ENCODE assay signal across 10 mouse cellular contexts in the genomic region with DNA sequence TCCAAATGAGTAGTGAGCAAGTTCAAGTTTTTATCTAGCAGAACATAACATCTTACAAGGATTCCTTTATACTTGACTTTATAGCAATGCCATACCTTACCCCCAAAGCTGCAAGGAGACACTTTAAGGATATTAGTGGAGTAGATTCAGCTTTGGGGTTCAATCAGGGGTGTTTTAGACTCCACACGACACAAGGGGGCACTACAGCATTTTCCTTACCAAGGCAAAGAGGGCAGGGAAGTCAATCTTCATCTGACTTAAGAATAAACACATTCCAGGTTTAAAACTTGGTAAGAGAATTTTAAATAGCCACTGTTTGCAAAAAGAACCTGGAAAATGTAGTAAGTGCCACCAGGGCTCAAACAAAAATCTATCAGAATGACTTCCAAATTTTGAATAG. TPM values are rescaled to one million over a fixed set of nuclear protein-coding genes. Genes with fewer than 3 reads are reported as not detected.
A peak's percentile ranks its signal among the peaks of the same experiment; 100 is the strongest.
DNase-seq lines count a peak whose midpoint lies in the region; ATAC-seq and TF ChIP-seq lines count a peak whose summit lies in the region.
"Had no signal": no experiment of that assay in that cellular context is flagged by ENCODE, and none has a peak within 500 bp of the region (broad histone marks: within the 10 kb centered on the region; RNA-seq: fewer than 3 reads in every experiment).

No protein-coding gene starts in this region.

- H3K27ac ChIP-seq in intestine, postnatal 0 days (ENCODE audit: low read depth, low read length): no peak overlapping the region
- no peak overlapping the region for H3K27ac ChIP-seq in intestine, embryonic 16.5 days (ENCODE audit: low read length)
- H3K27ac ChIP-seq in embryonic facial prominence, embryonic 10.5 days (replicated peaks): no peak overlapping the region
- H3K27ac ChIP-seq: liver, embryonic 13.5 days; neural tube, embryonic 13.5 days had no signal

- ATAC-seq in intestine, postnatal 0 days: no peak
- no peak for ATAC-seq in intestine, embryonic 16.5 days
- no peak for ATAC-seq in megakaryocyte, adult 5-6 weeks (ENCODE audit: poor library complexity, severe bottlenecking)

- 10% methylated on average over 1 of the region's 1 CpGs for WGBS in intestine, postnatal 0 days
- WGBS in intestine, embryonic 16.5 days: 3% methylated on average over 1 of the region's 1 CpGs
- WGBS in embryonic facial prominence, embryonic 10.5 days: 14% methylated on average over 1 of the region's 1 CpGs

- no peaks in the 10 kb centered on the region for H3K4me1 ChIP-seq in intestine, postnatal 0 days (replicated peaks; ENCODE audit: control insufficient read depth, insufficient read depth, low read length)
- H3K4me1 ChIP-seq in intestine, embryonic 16.5 days (ENCODE audit: control insufficient read depth, insufficient read depth, low read length): no peaks in the 10 kb centered on the region
- H3K4me1 ChIP-seq in embryonic facial prominence, embryonic 10.5 days: peaks cover 6% of the 10 kb centered on the region; the same call in 1 of the 2 replicates
- H3K4me1 ChIP-seq: liver, embryonic 13.5 days; neural tube, embryonic 13.5 days had no signal

- H3K27me3 ChIP-seq in intestine, postnatal 0 days (replicated peaks; ENCODE audit: control insufficient read depth, insufficient read depth, low read length): no peaks in the 10 kb centered on the region
- H3K27me3 ChIP-seq in intestine, embryonic 16.5 days (replicated peaks; ENCODE audit: control insufficient read depth, insufficient read depth, low read length): no peaks in the 10 kb centered on the region
- H3K27me3 ChIP-seq in embryonic facial prominence, embryonic 10.5 days (replicated peaks; ENCODE audit: low read depth, poor library complexity, severe bottlenecking): no peaks in the 10 kb centered on the region
- H3K27me3 ChIP-seq: liver, embryonic 13.5 days; neural tube, embryonic 13.5 days had no signal

- H3K9me3 ChIP-seq in intestine, postnatal 0 days (ENCODE audit: control insufficient read depth): no peaks in the 10 kb centered on the region
- H3K9me3 ChIP-seq in intestine, embryonic 16.5 days (ENCODE audit: control insufficient read depth, low read length): no peaks in the 10 kb centered on the region
- no peaks in the 10 kb centered on the region for H3K9me3 ChIP-seq in embryonic facial prominence, embryonic 10.5 days
- H3K9me3 ChIP-seq: liver, embryonic 13.5 days; neural tube, embryonic 13.5 days had no signal

- DNase-seq in urinary bladder, postnatal 14 days (ENCODE audit: low spot score): peak; percentile 11
- no peak for DNase-seq in urinary bladder, postnatal 10 days (ENCODE audit: low spot score)
- peak; percentile 9 for DNase-seq in embryonic facial prominence, embryonic 10.5 days (ENCODE audit: low spot score)
- DNase-seq in left cerebral cortex, adult 8-10 months (ENCODE audit: low spot score in 2 of 2): no peak
- DNase-seq: liver, embryonic 13.5 days had no signal

- no peak overlapping the region for H3K4me2 ChIP-seq in intestine, postnatal 0 days (replicated peaks; ENCODE audit: low read depth)
- H3K4me2 ChIP-seq in intestine, embryonic 16.5 days (ENCODE audit: low read depth, low read length): no peak overlapping the region
- H3K4me2 ChIP-seq: liver, embryonic 13.5 days; neural tube, embryonic 13.5 days had no signal

- no peak overlapping the region for H3K9ac ChIP-seq in intestine, postnatal 0 days (ENCODE audit: low read depth, low read length)
- H3K9ac ChIP-seq in intestine, embryonic 16.5 days (ENCODE audit: low read depth, low read length): no peak overlapping the region
- H3K9ac ChIP-seq: liver, embryonic 13.5 days; neural tube, embryonic 13.5 days had no signal

- peak; percentile 63 for TF ChIP-seq CTCF in intestine, postnatal 0 days (IDR thresholded peaks at IDR 0.05; ENCODE audit: low read depth)

- H3K4me3 ChIP-seq in intestine, postnatal 0 days (ENCODE audit: low read depth, low read length): no peak overlapping the region
- H3K4me3 ChIP-seq in intestine, embryonic 16.5 days (ENCODE audit: low read length): no peak overlapping the region
- H3K4me3 ChIP-seq in embryonic facial prominence, embryonic 10.5 days: no peak overlapping the region
- H3K4me3 ChIP-seq: liver, embryonic 13.5 days; neural tube, embryonic 13.5 days had no signal

- H3K36me3 ChIP-seq in intestine, postnatal 0 days (ENCODE audit: control insufficient read depth, insufficient read depth): no peaks in the 10 kb centered on the region
- H3K36me3 ChIP-seq in intestine, embryonic 16.5 days (ENCODE audit: control insufficient read depth, insufficient read depth, low read length): no peaks in the 10 kb centered on the region
- H3K36me3 ChIP-seq in embryonic facial prominence, embryonic 10.5 days (replicated peaks): no peaks in the 10 kb centered on the region
- H3K36me3 ChIP-seq: liver, embryonic 13.5 days; neural tube, embryonic 13.5 days had no signal

RNA-seq across cellular contexts. Expression of a gene that starts 33.6 kb away (rescaled TPM):
- not detected in 2 replicates for polyA plus RNA-seq in intestine, postnatal 0 days (2015; fragmentation: Nextera tagmentation; extraction: Ambion mirVana)
- polyA plus RNA-seq in intestine, embryonic 16.5 days (2015; fragmentation: Nextera tagmentation; extraction: Ambion mirVana): not detected in 2 replicates
- polyA plus RNA-seq in embryonic facial prominence, embryonic 10.5 days (2016; fragmentation: Nextera tagmentation; extraction: Ambion mirVana): not detected in 2 replicates
- not detected in 2 replicates for total RNA-seq in megakaryocyte, adult 5-6 weeks (2015)
- total RNA-seq in megakaryocyte, adult 5-6 weeks (2017): not detected in 2 replicates
- total RNA-seq in left cerebral cortex, adult 8-10 months (2022): not detected
- total RNA-seq: heart, adult 18-20 months had no signal
- polyA plus RNA-seq: liver, embryonic 13.5 days; neural tube, embryonic 13.5 days had no signal

Comparison
In these comparisons a context has a peak if more than half of its experiments do, and no peak if none do; other contexts are left out.
1. DNase-seq: peak in urinary bladder, postnatal 14 days (single experiment) and embryonic facial prominence, embryonic 10.5 days (single experiment); none in urinary bladder, postnatal 10 days (single experiment) and left cerebral cortex, adult 8-10 months (0 of 2).